Mouse (Mus musculus) embryonic stem cell, embryonic (primary cell): ENCODE results near the gene Ppm1h.

Experiments
- CTCF ChIA-PET, 4 experiments: fragments of 300-600 bp in 2 of 4; fragments of 350-600 bp in 2 of 4; sonication (Branson Sonifier 250); formaldehyde crosslinking; loops; one replicate each; lab custom pipeline; 2022; ENCODE audit warnings: inconsistent platforms in 2 of 4; lab: Charles Lee
- POLR2A ChIA-PET, 4 experiments: fragments of 300-600 bp in 2 of 4; fragments of 350-600 bp in 2 of 4; sonication (Branson Sonifier 250); formaldehyde crosslinking; loops; one replicate each; lab custom pipeline; 2022; ENCODE audit warnings: antibody characterized with exemption in 4 of 4, inconsistent platforms in 1 of 4; lab: Charles Lee

Ppm1h gene

GRCm38 (mm10) chr10:122973241-122973640, 294.7 kb downstream of the Ppm1h start:
- ChIA-PET POLR2A (interaction anchor here in 1 of 4 experiments (1.0 to 1.5 kb wide), 2 partner anchors 10 to 15 kb away, joined by 3 to 5 read pairs; no protein-coding TSS in a partner anchor), CTCF (interaction anchor here in 1 of 4 experiments (0.7 kb wide), 1 partner anchor 10 kb away, joined by 5 read pairs; no protein-coding TSS in a partner anchor)

GRCm38 (mm10) chr10:122976038-122976437, 297.5 kb downstream of the Ppm1h start:
- ChIA-PET CTCF (no interaction called here), POLR2A (interaction anchor here in 2 of 4 experiments (1.5 to 2.2 kb wide), 3 partner anchors 9 to 10 kb away, joined by 3 to 6 read pairs (median 5); no protein-coding TSS in a partner anchor)

- POLR2A ChIA-PET = no interaction called here
- CTCF ChIA-PET = no interaction called here
These were observed 300.8 kb downstream of the Ppm1h start for GRCm38 (mm10) chr10:122979356-122979755.

GRCm38 (mm10) chr10:122980123-122980522, 301.6 kb downstream of the Ppm1h start:
- CTCF ChIA-PET = no interaction called here
- POLR2A ChIA-PET = interaction anchor here in 2 of 4 experiments (0.6 to 1.0 kb wide), 2 partner anchors 13 to 17 kb away, joined by 3 read pairs; no protein-coding TSS in a partner anchor

- ChIA-PET CTCF (interaction anchor here in 2 of 4 experiments (0.6 kb wide), 2 partner anchors 10 to 171 kb away, joined by 3 to 5 read pairs; no protein-coding TSS in a partner anchor), POLR2A (interaction anchor here in 2 of 4 experiments (0.6 to 2.2 kb wide), 7 partner anchors 30 to 1510 kb away, joined by 3 to 9 read pairs (median 3); no protein-coding TSS in a partner anchor)
These were observed 304.5 kb downstream of the Ppm1h start for GRCm38 (mm10) chr10:122982909-122983578.

- ChIA-PET CTCF (interaction anchor here in 1 of 4 experiments (0.6 kb wide), 1 partner anchor 153 kb away, joined by 3 read pairs; no protein-coding TSS in a partner anchor), POLR2A (interaction anchor here in 3 of 4 experiments (0.5 to 3.7 kb wide), 16 partner anchors 14 to 356 kb away, joined by 3 to 17 read pairs (median 4); no protein-coding TSS in a partner anchor)
These were observed 305.3 kb downstream of the Ppm1h start for GRCm38 (mm10) chr10:122983579-122984530.

- POLR2A ChIA-PET = interaction anchor here (0.5 to 3.7 kb wide), 28 partner anchors 8 to 1292 kb away, joined by 3 to 17 read pairs (median 4); partner anchors contain the start of genes Mon2 (in 1 of the 4) and Ppm1h (in 1 of the 4)
- CTCF ChIA-PET = interaction anchor here in 1 of 4 experiments (0.6 kb wide), 1 partner anchor 154 kb away, joined by 3 read pairs; no protein-coding TSS in a partner anchor
These were observed 306.1 kb downstream of the Ppm1h start for GRCm38 (mm10) chr10:122984531-122985251.

GRCm38 (mm10) chr10:122985252-122985514, 306.6 kb downstream of the Ppm1h start:
- ChIA-PET CTCF (no interaction called here), POLR2A (interaction anchor here (0.5 to 3.7 kb wide), 23 partner anchors 8 to 1293 kb away, joined by 3 to 17 read pairs (median 4); partner anchors contain the start of genes Mon2 (in 1 of the 4) and Ppm1h (in 1 of the 4))

- CTCF ChIA-PET = interaction anchor here in 1 of 4 experiments (0.6 kb wide), 1 partner anchor 936 kb away, joined by 8 read pairs; no protein-coding TSS in a partner anchor
- POLR2A ChIA-PET = interaction anchor here (0.5 to 3.7 kb wide), 36 partner anchors 9 to 1952 kb away, joined by 3 to 17 read pairs (median 3); partner anchors contain the start of genes Mon2 (in 1 of the 4) and Ppm1h (in 1 of the 4)
These were observed 307.2 kb downstream of the Ppm1h start for GRCm38 (mm10) chr10:122985515-122986319.

GRCm38 (mm10) chr10:122986320-122987225, 308.0 kb downstream of the Ppm1h start:
- POLR2A ChIA-PET = interaction anchor here (0.6 to 3.7 kb wide), 23 partner anchors 10 to 1953 kb away, joined by 3 to 17 read pairs (median 3); partner anchors contain the start of gene Ppm1h (in 1 of the 4)
- CTCF ChIA-PET = interaction anchor here in 1 of 4 experiments (0.6 kb wide), 1 partner anchor 937 kb away, joined by 8 read pairs; no protein-coding TSS in a partner anchor

- CTCF ChIA-PET = interaction anchor here (0.6 to 1.6 kb wide), 24 partner anchors 11 to 195 kb away, joined by 3 to 17 read pairs (median 3); no protein-coding TSS in a partner anchor
- POLR2A ChIA-PET = interaction anchor here in 3 of 4 experiments (0.5 to 3.1 kb wide), 7 partner anchors 10 to 181 kb away, joined by 3 to 17 read pairs (median 3); no protein-coding TSS in a partner anchor
These were observed 309.1 kb downstream of the Ppm1h start for GRCm38 (mm10) chr10:122987671-122988128.

- ChIA-PET POLR2A (interaction anchor here in 3 of 4 experiments (0.6 to 3.1 kb wide), 6 partner anchors 12 to 190 kb away, joined by 3 to 17 read pairs (median 4); no protein-coding TSS in a partner anchor), CTCF (interaction anchor here (0.5 to 2.7 kb wide), 18 partner anchors 10 to 185 kb away, joined by 3 to 17 read pairs (median 5); no protein-coding TSS in a partner anchor)
These were observed 309.8 kb downstream of the Ppm1h start for GRCm38 (mm10) chr10:122988372-122988771.

- POLR2A ChIA-PET = interaction anchor here in 1 of 4 experiments (1.0 to 3.1 kb wide), 3 partner anchors 10 to 191 kb away, joined by 4 to 17 read pairs (median 5); no protein-coding TSS in a partner anchor
- CTCF ChIA-PET = interaction anchor here in 3 of 4 experiments (0.5 to 2.7 kb wide), 4 partner anchors 32 to 186 kb away, joined by 3 to 8 read pairs (median 4); no protein-coding TSS in a partner anchor
These were observed 311.4 kb downstream of the Ppm1h start for GRCm38 (mm10) chr10:122989916-122990315.

GRCm38 (mm10) chr10:122990606-122991005, 312.0 kb downstream of the Ppm1h start:
- CTCF ChIA-PET = interaction anchor here in 1 of 4 experiments (2.7 kb wide), 1 partner anchor 187 kb away, joined by 8 read pairs; no protein-coding TSS in a partner anchor
- POLR2A ChIA-PET = interaction anchor here in 1 of 4 experiments (0.7 kb wide), 1 partner anchor 184 kb away, joined by 4 read pairs; no protein-coding TSS in a partner anchor

GRCm38 (mm10) chr10:122991053-122991452, 312.5 kb downstream of the Ppm1h start:
- ChIA-PET CTCF (interaction anchor here in 2 of 4 experiments (0.6 to 2.7 kb wide), 2 partner anchors 37 to 188 kb away, joined by 3 to 8 read pairs; no protein-coding TSS in a partner anchor), POLR2A (interaction anchor here in 1 of 4 experiments (0.7 kb wide), 2 partner anchors 154 to 185 kb away, joined by 3 to 4 read pairs; no protein-coding TSS in a partner anchor)
